Mouse (Mus musculus) bone marrow macrophage, adult 2 months (primary cell): ENCODE measurements around the gene Hmga1b. TPM values are rescaled to one million over a fixed set of nuclear protein-coding genes. Genes with fewer than 3 reads are reported as not detected.

ENCODE experiments used
- H3K27ac ChIP-seq: 2 replicates; pipeline ENCODE4 v1.5.1; 2012; ENCODE audit warnings: low read depth, low read length; ENCODE audit not compliant: insufficient read depth
- H3K4me1 ChIP-seq: 2 replicates; pipeline ENCODE4 v1.6.1; 2012; ENCODE audit warnings: low read length; ENCODE audit not compliant: control insufficient read depth, insufficient read depth
- H3K4me3 ChIP-seq: 2 replicates; pipeline ENCODE4 v1.5.1; 2012; ENCODE audit warnings: mild to moderate bottlenecking, low read length, moderate library complexity; ENCODE audit not compliant: insufficient read depth
- CTCF ChIP-seq: IDR thresholded peaks from 2 replicates; pipeline ENCODE4 v1.5.1; 2012; ENCODE audit warnings: low read depth, mild to moderate bottlenecking, low read length, moderate library complexity
- POLR2A ChIP-seq: IDR thresholded peaks from 2 replicates; pipeline ENCODE4 v1.6.1; 2012; ENCODE audit warnings: mild to moderate bottlenecking, low read depth, low read length, borderline replicate concordance
- polyA plus RNA-seq: library from polyadenylated mRNA; stranded (reverse); fragments of >200 nt; gene quantifications from 2 replicates; pipeline ENCODE4 v1.2.4, GENCODE M21; 2012; ENCODE audit not compliant: missing spikeins, insufficient read depth, insufficient read length

The Hmga1b gene
- polyA plus RNA-seq, 1 experiment: 13.2 TPM

DNA sequence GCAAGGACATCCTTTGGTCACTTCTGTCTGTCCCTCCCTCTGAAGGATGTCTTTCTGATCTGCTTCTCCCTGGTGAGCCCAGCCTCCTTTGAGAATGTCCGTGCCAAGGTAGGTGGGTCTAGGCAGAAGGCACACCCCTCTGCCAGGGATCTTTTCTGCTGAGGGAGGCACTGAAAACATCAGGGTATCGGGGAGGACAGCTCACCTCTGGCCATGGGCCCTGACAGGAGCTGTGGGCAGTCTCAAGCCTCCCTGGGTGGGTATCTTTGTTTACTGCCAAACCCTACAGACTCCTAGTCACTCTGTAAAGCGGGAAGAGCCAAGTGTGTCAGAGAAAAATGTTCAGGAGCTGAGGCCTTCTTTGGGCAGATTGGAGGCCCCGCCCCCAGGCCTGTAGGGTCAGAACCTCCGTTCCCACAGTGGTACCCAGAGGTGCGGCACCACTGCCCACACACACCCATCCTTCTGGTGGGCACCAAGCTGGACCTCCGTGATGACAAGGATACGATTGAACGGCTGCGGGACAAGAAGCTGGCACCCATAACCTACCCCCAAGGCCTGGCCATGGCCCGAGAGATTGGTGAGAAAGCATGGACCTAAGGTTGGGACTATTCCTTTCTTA is 39.7 kb upstream of the Hmga1b start:
- H3K4me1 ChIP-seq: peaks cover 12% of the 10 kb centered on the region
- H3K27ac ChIP-seq: no peak overlapping the region
- no peak overlapping the region for H3K4me3 ChIP-seq
- TF ChIP-seq POLR2A: no peak
- no peak for TF ChIP-seq CTCF

DNA sequence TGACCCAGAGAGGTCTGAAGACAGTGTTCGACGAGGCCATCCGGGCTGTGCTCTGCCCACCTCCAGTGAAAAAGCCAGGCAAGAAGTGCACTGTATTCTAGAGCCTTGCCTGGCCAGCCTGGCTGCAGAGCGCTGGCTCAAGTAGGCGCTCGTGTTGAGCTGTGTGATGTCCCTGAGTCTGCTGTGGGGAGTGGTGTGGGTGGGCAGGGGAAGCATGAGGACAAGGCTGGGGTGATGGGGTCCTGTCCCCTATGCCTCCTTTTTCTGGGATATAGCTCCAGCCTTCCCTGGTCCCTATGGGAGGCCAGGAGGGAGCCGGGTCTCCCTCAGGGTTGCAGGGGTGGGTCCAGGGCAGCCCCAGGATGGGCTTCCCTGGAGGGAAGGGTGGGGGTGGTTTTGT is 39.1 kb upstream of the Hmga1b start:
- Histone ChIP-seq H3K4me1 (peaks cover 12% of the 10 kb centered on the region), H3K4me3 (no peak overlapping the region)
- no peak for TF ChIP-seq CTCF
- no peak for TF ChIP-seq POLR2A

DNA sequence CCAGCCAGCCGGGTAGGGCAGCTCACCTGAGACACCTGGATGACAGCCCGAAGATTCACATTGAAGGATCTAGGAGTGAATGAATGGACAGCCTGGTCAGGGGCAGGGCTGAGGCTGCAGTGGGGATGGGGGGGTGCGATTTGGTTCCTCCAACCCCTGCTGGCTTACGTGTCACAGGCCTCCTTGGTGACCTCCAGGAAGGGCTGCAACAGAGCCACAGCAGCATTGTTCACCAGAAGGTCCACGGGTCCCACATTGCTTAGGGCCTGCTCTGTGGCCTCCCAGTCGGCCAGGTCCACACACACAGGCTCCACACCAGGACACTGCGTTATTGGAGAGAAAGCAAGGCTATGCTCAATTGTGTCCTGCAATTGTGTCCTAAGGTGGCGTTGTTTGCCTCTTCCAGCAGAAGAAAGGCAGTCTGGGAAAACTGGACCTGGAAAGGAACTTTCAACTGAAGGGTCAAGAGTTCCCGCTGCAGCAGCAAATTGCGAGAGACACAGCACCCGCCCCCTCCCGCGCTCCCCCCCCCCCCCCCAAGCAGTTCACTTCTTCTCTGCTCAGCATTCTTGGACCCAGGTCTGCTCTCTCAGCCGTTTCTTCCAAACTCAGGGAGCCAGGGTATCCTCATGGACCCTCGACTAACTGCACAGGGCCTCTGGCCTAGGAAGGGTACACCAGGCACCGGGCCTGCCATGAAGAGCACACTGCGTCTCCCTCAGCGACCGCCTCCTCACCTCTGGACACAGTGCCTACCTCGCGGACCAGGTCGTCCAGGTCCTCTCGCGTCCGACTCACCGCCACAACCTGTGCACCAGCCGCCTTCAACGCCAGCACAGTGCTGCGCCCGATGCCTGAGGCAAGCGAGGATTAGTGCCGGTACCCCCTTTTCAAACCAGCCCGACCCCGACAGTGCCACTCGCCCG is 36.1 kb upstream of the Hmga1b start:
- Histone ChIP-seq H3K4me3 (peak overlapping the region; percentile 94), H3K4me1 (peaks cover 34% of the 10 kb centered on the region), H3K27ac (peak overlapping the region; percentile 45)
- TF ChIP-seq POLR2A (no peak), CTCF (no peak)

More for the DNA sequence above, 39.1 kb upstream of the Hmga1b start:
- H3K27ac ChIP-seq: no peak overlapping the region

DNA sequence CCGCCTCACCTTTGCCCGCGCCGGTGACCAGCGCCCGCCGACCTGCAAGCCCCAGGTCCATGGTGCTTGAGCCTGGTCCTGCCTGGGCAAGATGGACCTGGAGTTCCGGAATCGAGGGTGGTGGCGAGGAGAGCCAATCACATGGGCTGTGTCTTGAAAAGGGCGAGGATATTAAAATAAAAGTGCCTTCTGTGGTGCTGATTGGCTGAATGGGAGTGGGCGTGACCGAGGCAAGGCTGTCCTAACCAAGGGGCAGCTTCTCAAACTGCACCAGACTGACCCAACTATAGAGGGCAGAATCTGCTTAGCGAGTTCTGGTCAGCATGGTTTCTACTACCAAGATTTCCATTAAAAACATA is 35.4 kb upstream of the Hmga1b start, which contains the start of gene Dcxr:
TSS of gene Dcxr (minus strand) at position 113 of the 359 bp plus-strand sequence.
- Histone ChIP-seq H3K4me1 (peaks cover 39% of the 10 kb centered on the region), H3K4me3 (peak within 1 kb of the TSS; percentile 94), H3K27ac (peak within 1 kb of the TSS; percentile 45)
- no peak for TF ChIP-seq CTCF
- no peak for TF ChIP-seq POLR2A

DNA sequence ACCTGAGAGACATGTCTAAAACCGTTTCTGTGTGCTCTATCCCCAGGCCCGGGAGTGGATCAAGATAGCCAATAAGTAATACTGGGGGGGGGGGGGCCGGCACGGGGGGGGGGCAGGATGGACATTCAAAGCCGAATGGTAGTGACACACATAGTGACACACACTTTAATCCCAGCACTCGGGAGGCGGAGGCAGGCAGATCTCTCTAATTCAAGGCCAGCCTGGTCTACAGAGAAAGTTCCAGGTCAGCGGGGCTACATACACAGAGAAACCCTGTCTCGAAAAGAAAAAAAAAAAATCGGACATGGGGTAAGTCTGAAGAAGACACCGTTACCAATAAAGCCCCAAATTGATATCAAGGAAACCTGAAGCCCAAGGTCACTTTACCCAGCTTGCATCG is 35.0 kb upstream of the Hmga1b start:
- Histone ChIP-seq H3K4me3 (no peak overlapping the region), H3K4me1 (peaks cover 42% of the 10 kb centered on the region), H3K27ac (no peak overlapping the region)
- TF ChIP-seq CTCF (no peak), POLR2A (no peak)

DNA sequence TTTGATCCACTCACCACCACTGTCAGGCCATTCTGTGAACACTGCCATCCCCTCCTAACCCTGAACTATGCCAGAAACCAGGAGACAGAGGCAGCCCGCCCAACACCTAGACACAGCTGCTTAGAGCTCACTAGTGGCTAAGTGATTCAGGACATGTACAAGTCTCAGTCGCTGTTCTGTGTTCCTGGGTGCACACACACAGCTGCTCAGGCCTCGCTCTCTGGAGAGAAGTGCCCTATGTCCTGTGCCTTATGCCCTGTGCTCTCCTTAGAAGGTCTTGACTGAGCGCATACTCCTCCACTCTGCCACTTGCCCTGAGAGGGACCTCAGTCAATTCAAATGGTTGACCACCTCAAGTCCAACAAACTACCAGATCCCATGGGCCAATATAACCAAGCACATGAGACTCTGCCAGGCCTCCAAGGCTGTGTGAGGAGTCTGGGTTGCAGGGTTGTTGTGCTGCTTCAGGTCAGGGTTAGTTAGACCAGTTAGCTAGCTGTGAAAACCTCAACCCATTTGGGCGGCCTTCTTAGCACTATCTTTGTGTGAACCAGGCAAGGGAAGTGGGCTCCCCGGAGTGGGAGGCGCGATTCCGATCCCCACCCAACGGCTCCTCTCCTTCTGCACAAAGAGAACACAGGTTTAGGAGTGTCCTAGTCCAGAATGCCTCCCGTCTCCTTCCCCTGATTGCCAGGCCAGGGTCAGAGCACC is 33.9 kb upstream of the Hmga1b start:
- Histone ChIP-seq H3K27ac (peak overlapping the region; percentile 48), H3K4me1 (peaks cover 51% of the 10 kb centered on the region), H3K4me3 (no peak overlapping the region)
- TF ChIP-seq CTCF (no peak), POLR2A (no peak)

DNA sequence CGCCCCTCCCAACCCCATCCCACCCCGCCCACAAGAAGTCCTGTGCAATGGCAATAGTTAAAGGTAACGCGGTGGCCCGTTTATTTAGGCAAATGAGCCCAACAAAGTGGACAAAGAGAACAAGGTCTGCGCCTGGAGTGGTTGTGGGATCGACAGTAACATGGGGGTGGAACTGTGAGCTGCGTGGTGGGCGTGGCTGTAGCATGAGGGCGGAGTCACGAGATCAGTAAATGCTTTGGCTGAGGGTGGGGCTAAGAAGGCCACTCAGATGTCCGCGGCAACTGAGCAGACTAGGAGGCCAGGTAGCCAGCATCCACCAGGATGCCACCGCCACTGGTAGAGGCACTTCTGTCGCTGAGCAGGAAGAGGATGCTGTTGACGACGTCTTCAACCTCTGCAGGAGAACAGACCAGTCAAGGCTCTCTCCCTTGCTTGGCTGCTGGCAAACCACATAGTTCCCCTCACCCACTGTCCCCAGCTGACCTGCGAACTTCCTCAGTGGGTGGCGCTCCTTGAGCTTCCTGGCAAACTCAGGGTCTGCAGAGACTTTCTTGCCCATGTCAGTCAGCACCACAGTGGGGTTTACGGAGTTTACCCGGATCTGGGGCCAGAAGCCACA is 33.1 kb upstream of the Hmga1b start:
- H3K27ac ChIP-seq: peak overlapping the region; percentile 48
- peak overlapping the region; percentile 32 for H3K4me3 ChIP-seq

DNA sequence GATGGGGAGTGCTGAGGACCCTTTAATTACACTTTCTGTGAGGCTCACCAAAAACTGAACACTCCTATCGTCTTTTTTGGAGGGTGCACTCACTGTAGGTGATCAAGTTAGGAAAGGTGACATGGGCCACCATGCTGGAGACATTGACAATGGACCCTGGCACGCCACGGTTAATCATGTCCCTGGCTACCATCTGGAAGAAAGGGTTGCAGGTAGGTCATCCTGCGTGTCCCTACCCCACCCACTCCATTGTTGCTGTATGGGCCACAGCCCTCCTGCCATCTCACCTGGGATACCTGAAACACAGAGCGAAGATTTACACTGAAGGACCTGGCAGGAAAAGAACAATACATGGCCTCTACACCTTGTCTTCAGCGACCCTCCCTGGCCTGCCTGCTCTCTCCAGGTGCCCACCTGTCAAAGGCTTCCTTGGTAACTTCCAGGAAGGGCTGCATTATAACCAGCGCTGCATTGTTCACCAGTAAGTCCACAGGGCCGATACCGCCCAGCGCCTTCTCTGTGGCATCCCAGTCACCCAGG is 32.2 kb upstream of the Hmga1b start:
- peaks cover 57% of the 10 kb centered on the region for H3K4me1 ChIP-seq
- H3K27ac ChIP-seq: no peak overlapping the region
- TF ChIP-seq CTCF: no peak
- no peak for TF ChIP-seq POLR2A
- no peak overlapping the region for H3K4me3 ChIP-seq

More for the DNA sequence above, 33.1 kb upstream of the Hmga1b start:
- peaks cover 56% of the 10 kb centered on the region for H3K4me1 ChIP-seq

DNA sequence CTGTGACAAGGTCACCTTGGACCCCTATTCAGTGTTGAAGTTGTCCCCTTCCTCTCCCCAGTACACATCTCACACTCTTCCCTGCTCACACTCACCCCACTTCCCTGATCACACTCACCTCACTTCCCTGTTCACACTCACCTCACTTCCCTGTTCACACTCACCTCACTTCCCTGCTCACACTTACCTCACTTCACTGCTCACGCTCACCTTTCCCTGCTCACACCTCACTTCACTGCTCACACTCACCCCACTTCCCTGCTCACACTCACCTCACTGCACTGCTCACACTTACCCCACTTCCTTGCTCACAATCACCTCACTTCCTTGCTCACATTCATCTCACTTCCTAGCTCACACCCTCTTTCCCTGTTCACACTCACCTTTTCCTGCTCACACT is 31.2 kb upstream of the Hmga1b start:
- H3K4me3 ChIP-seq: no peak overlapping the region
- TF ChIP-seq CTCF: no peak
- TF ChIP-seq POLR2A: no peak
- peaks cover 52% of the 10 kb centered on the region for H3K4me1 ChIP-seq
- no peak overlapping the region for H3K27ac ChIP-seq
